In genomic region chr8:64946441-64946819, GRCm38 (mm10) we compare ENCODE assay signal across 9 mouse cellular contexts. TPM values are rescaled to one million over a fixed set of nuclear protein-coding genes. Genes with fewer than 3 reads are reported as not detected.
DNase-seq lines count a peak whose midpoint lies in the region; ATAC-seq and TF ChIP-seq lines count a peak whose summit lies in the region.
"Had no signal": no experiment of that assay in that cellular context is flagged by ENCODE, and none has a peak within 500 bp of the region (broad histone marks: within the 10 kb centered on the region; RNA-seq: fewer than 3 reads in every experiment).

No protein-coding gene starts in this region.

- no peaks in the 10 kb centered on the region for H3K4me1 ChIP-seq in heart, embryonic 12.5 days (replicated peaks)
- no peaks in the 10 kb centered on the region for H3K4me1 ChIP-seq in forebrain, postnatal 0 days (ENCODE audit: insufficient read depth)
- no peaks in the 10 kb centered on the region; the same call in 1 of the 2 replicates for H3K4me1 ChIP-seq in liver, embryonic 16.5 days (ENCODE audit: control insufficient read depth, low read depth, low read length)
- H3K4me1 ChIP-seq: neural tube, embryonic 12.5 days had no signal

- peak overlapping the region; percentile 21; the same call in 1 of the 2 replicates for H3K4me2 ChIP-seq in heart, embryonic 12.5 days
- peak overlapping the region; percentile 54 for H3K4me2 ChIP-seq in forebrain, postnatal 0 days (ENCODE audit: low read depth)
- H3K4me2 ChIP-seq in liver, embryonic 16.5 days (ENCODE audit: low read depth, low read length), result peak overlapping the region; percentile 79

- no peaks in the 10 kb centered on the region for H3K36me3 ChIP-seq in heart, embryonic 12.5 days
- H3K36me3 ChIP-seq in forebrain, postnatal 0 days (ENCODE audit: insufficient read depth), result no peaks in the 10 kb centered on the region
- no peaks in the 10 kb centered on the region for H3K36me3 ChIP-seq in liver, embryonic 16.5 days (ENCODE audit: control insufficient read depth, insufficient read depth)
- H3K36me3 ChIP-seq: neural tube, embryonic 12.5 days had no signal

- no peak overlapping the region for H3K9ac ChIP-seq in heart, embryonic 12.5 days
- no peak overlapping the region for H3K9ac ChIP-seq in forebrain, postnatal 0 days
- no peak overlapping the region for H3K9ac ChIP-seq in liver, embryonic 16.5 days (ENCODE audit: low read depth, low read length)

- no peak for TF ChIP-seq CTCF in forebrain, postnatal 0 days (IDR thresholded peaks at IDR 0.05; ENCODE audit: low read depth)

- H3K27ac ChIP-seq in heart, embryonic 12.5 days (ENCODE audit: poor library complexity, severe bottlenecking), result no peak overlapping the region
- no peak overlapping the region for H3K27ac ChIP-seq in forebrain, postnatal 0 days (ENCODE audit: low read depth, low read length)
- no peak overlapping the region for H3K27ac ChIP-seq in liver, embryonic 16.5 days (ENCODE audit: low read length)

- H3K27me3 ChIP-seq in heart, embryonic 12.5 days (replicated peaks), result peaks cover 25% of the 10 kb centered on the region
- H3K27me3 ChIP-seq in forebrain, postnatal 0 days (ENCODE audit: insufficient read depth, low read length), result no peaks in the 10 kb centered on the region
- H3K27me3 ChIP-seq in liver, embryonic 16.5 days (ENCODE audit: control insufficient read depth, insufficient read depth, low read depth, low read length), result no peaks in the 10 kb centered on the region; the same call in 1 of the 2 replicates
- H3K27me3 ChIP-seq: neural tube, embryonic 12.5 days had no signal

- no peak for ATAC-seq in heart, embryonic 12.5 days (ENCODE audit: insufficient number of reproducible peaks, low FRiP score)
- peak; percentile 62 for ATAC-seq in CD4-positive, CD25-positive, alpha-beta regulatory T cell, adult 4 months
- no peak for ATAC-seq in forebrain, postnatal 0 days
- ATAC-seq in liver, embryonic 16.5 days (ENCODE audit: low read depth), result no peak
- no peak for ATAC-seq in erythroid progenitor cell, adult 5-6 weeks (replicated peaks; ENCODE audit: low FRiP score, poor library complexity, severe bottlenecking)

- no peak overlapping the region for H3K4me3 ChIP-seq in heart, embryonic 12.5 days
- peak overlapping the region; percentile 95; the same call in 1 of the 2 replicates for H3K4me3 ChIP-seq in forebrain, postnatal 0 days (ENCODE audit: low read depth, low read length)
- peak overlapping the region; percentile 37 for H3K4me3 ChIP-seq in liver, embryonic 16.5 days (ENCODE audit: low read depth, low read length)

- no peak for DNase-seq in heart, adult 9 months (ENCODE audit: low spot score in 2 of 2)
- DNase-seq in forebrain, postnatal 0 days, result no peak
- DNase-seq in c-Kit-positive CD71-positive TER-119-positive erythroid progenitor cells, embryonic 14.5 days (ENCODE audit: low spot score), result no peak
- DNase-seq in left cerebral cortex, adult 9 months (ENCODE audit: low spot score in 2 of 2), result no peak

- H3K9me3 ChIP-seq in heart, embryonic 12.5 days (replicated peaks), result no peaks in the 10 kb centered on the region
- H3K9me3 ChIP-seq in forebrain, postnatal 0 days (ENCODE audit: low read length), result no peaks in the 10 kb centered on the region
- H3K9me3 ChIP-seq in liver, embryonic 16.5 days (replicated peaks; ENCODE audit: control insufficient read depth, low read length), result no peaks in the 10 kb centered on the region
- H3K9me3 ChIP-seq: neural tube, embryonic 12.5 days had no signal

- 57% methylated on average over 8 of the region's 8 CpGs for whole genome bisulfite sequencing in heart, embryonic 12.5 days
- WGBS in forebrain, postnatal 0 days, result 53% methylated on average over 8 of the region's 8 CpGs
- 24% methylated on average over 8 of the region's 8 CpGs for WGBS in liver, embryonic 16.5 days (ENCODE audit: insufficient replicate concordance)

RNA-seq across cellular contexts. Expression of gene Tmem192, which starts 0.6 kb away (rescaled TPM):
- polyA plus RNA-seq in heart, embryonic 12.5 days (2016; fragmentation: Nextera tagmentation; extraction: Ambion mirVana), result 26.4 and 27.0 TPM in 2 replicates
- polyA plus RNA-seq in CD4-positive, CD25-positive, alpha-beta regulatory T cell, adult 4 months (2017; shearing (Covaris generic)), result 10 to 100 TPM; 35.4 to 37.2 TPM
- total RNA-seq in forebrain, postnatal 0 days (2014; rRNA removed), result 10.8 and 14.5 TPM in 2 replicates
- 35.9 and 38.0 TPM in 2 replicates for polyA plus RNA-seq in forebrain, postnatal 0 days (2015; fragmentation: Nextera tagmentation; extraction: Ambion mirVana)
- 11.1 and 11.4 TPM in 2 replicates for polyA plus RNA-seq in liver, embryonic 16.5 days (2015; fragmentation: Nextera tagmentation; extraction: Ambion mirVana)
- total RNA-seq in erythroid progenitor cell, adult 5-6 weeks (2015; ENCODE audit: low replicate concordance), result 8.8 and 14.4 TPM in 2 replicates
- total RNA-seq in erythroid progenitor cell, adult 5-6 weeks (2017; ENCODE audit: low replicate concordance), result 0.45 and 1.8 TPM in 2 replicates

RNA-seq across cellular contexts. Expression of gene Trim75, which starts 41.2 kb away (rescaled TPM):
- polyA plus RNA-seq in heart, embryonic 12.5 days (2016; fragmentation: Nextera tagmentation; extraction: Ambion mirVana), result 0.05 TPM in 1 of 2 replicates, not detected in the other
- not detected for polyA plus RNA-seq in CD4-positive, CD25-positive, alpha-beta regulatory T cell, adult 4 months (2017; shearing (Covaris generic))
- total RNA-seq in forebrain, postnatal 0 days (2014; rRNA removed), result not detected in 2 replicates
- polyA plus RNA-seq in forebrain, postnatal 0 days (2015; fragmentation: Nextera tagmentation; extraction: Ambion mirVana), result 0.06 and 0.17 TPM in 2 replicates
- polyA plus RNA-seq in liver, embryonic 16.5 days (2015; fragmentation: Nextera tagmentation; extraction: Ambion mirVana), result not detected in 2 replicates
- total RNA-seq in erythroid progenitor cell, adult 5-6 weeks (2015; ENCODE audit: low replicate concordance), result not detected in 2 replicates
- total RNA-seq in erythroid progenitor cell, adult 5-6 weeks (2017; ENCODE audit: low replicate concordance), result not detected in 2 replicates

Comparison
In these comparisons a context has a peak if more than half of its experiments do, and no peak if none do; other contexts are left out.
1. H3K4me2 ChIP-seq: peak in every context shown above with its lines; median percentile 79 in liver, embryonic 16.5 days; 54 in forebrain, postnatal 0 days; 21 in heart, embryonic 12.5 days.